Mouse (Mus musculus) intestine, embryonic 14.5 days (tissue): ENCODE results near the gene Cacna1c. TPM values are rescaled to one million over a fixed set of nuclear protein-coding genes. Genes with fewer than 3 reads are reported as not detected.

Experiments
- ATAC-seq: fragments of 200-750 bp; cut with Nextera tagmentation; replicated peaks from 2 replicates; pipeline ENCODE4 v1.8.0; 2017; ENCODE audit warnings: low read depth, moderate number of reproducible peaks, moderate TSS enrichment, moderate library complexity; ENCODE audit not compliant: low FRiP score, low TSS enrichment
- DNase-seq: peaks from one replicate; pipeline ENCODE4 v3.0.0-alpha.2; 2018; ENCODE audit warnings: low spot score
- H3K27ac ChIP-seq: fragments of 300-500 bp; sonication (generic); 2 replicates; pipeline ENCODE4 v1.5.1; 2014; ENCODE audit warnings: low read depth, mild to moderate bottlenecking, control low read depth
- H3K27me3 ChIP-seq: fragments of 300-500 bp; sonication (generic); replicated peaks from 2 replicates; pipeline ENCODE4 v1.6.1; 2014; ENCODE audit warnings: low read length, control low read depth; ENCODE audit not compliant: control insufficient read depth, insufficient read depth
- H3K36me3 ChIP-seq: fragments of 300-500 bp; sonication (generic); 2 replicates; pipeline ENCODE4 v1.6.1; 2014; ENCODE audit warnings: low read length, control low read depth; ENCODE audit not compliant: control insufficient read depth, insufficient read depth
- H3K4me1 ChIP-seq: fragments of 300-500 bp; sonication (generic); replicated peaks from 2 replicates; pipeline ENCODE4 v1.6.1; 2014; ENCODE audit warnings: low read length, control low read depth, mixed read lengths; ENCODE audit not compliant: control insufficient read depth, insufficient read depth
- H3K4me2 ChIP-seq: fragments of 300-500 bp; sonication (generic); 2 replicates; pipeline ENCODE4 v1.6.1; 2014; ENCODE audit warnings: low read length
- H3K4me3 ChIP-seq: fragments of 300-500 bp; sonication (generic); 2 replicates; pipeline ENCODE4 v1.5.1; 2014; ENCODE audit warnings: low read depth, low read length, control low read depth, mixed read lengths
- H3K9ac ChIP-seq: fragments of 300-500 bp; sonication (generic); 2 replicates; pipeline ENCODE4 v1.6.1; 2014; ENCODE audit warnings: mild to moderate bottlenecking, low read length
- H3K9me3 ChIP-seq: fragments of 300-500 bp; sonication (generic); 2 replicates; pipeline ENCODE4 v1.6.1; 2016; ENCODE audit warnings: low read length, control low read depth; ENCODE audit not compliant: control insufficient read depth
- WGBS: fragments of 180-500 bp; shearing (Covaris S2); extraction: QIAGEN DNeasy Blood & Tissue Kit; methylation state at CpG from one replicate; pipeline ENCODE4 v1.1.7; 2014; 5-methylcytosine and 5-hydroxymethylcytosine counted together
- polyA plus RNA-seq: library from polyadenylated mRNA; unstranded; fragments of >200 nt; fragmentation: Nextera tagmentation; extraction: Ambion mirVana; gene quantifications from 2 replicates; pipeline ENCODE4 v1.2.1, GENCODE M21; 2014

The Cacna1c gene
- polyA plus RNA-seq, 1 experiment from 2014 or later = 6.5 TPM

DNA sequence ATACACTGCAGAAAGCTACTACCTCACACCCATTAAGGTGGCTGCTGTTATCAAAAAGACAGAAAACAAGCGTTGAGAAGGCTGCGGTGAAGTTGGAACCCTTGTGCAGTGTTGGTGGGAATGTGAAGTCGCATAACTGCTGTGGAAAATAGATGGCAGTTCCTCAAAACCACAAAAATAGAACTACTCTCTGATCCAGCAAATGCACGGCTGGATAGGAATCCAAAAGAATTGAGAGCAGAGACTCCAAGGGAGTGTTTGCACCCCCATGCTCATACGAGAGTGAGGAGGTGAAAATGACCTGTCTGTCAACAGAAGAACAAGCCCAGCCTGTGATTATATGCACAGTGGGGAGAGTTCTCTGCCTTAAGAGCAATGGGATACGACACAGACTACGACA, 123.4 kb downstream of the Cacna1c start:
- Histone ChIP-seq H3K4me2 (no peak overlapping the region), H3K36me3 (no peaks in the 10 kb centered on the region), H3K4me3 (no peak overlapping the region), H3K4me1 (no peaks in the 10 kb centered on the region), H3K9ac (no peak overlapping the region), H3K27ac (no peak overlapping the region), H3K27me3 (no peaks in the 10 kb centered on the region), H3K9me3 (no peaks in the 10 kb centered on the region)
- ATAC-seq (no peak), DNase-seq (no peak)
- WGBS = 67% methylated on average over 7 of the region's 7 CpGs

DNA sequence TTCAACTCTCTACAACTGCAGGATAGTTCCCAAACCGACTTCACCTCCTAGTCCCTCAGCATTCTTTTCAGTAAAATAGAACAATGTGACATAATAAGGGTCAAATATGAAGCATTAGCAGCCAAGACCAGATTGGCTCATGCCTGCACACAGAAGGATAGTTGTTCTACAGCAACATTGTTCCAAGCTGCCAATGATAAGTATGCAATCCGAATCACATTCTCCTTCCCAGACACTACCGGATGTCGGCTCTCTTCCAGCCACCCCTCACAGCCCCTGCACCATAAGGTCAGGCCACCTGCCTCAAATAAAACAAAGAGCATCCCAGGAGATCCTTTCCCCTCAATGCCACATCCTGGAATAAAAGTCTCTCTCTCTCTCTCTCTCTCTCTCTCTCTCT, 125.4 kb downstream of the Cacna1c start:
- H3K4me2 ChIP-seq = no peak overlapping the region
- no peaks in the 10 kb centered on the region for H3K9me3 ChIP-seq
- no peaks in the 10 kb centered on the region for H3K36me3 ChIP-seq
- DNase-seq (no peak), ATAC-seq (no peak)
- no peak overlapping the region for H3K4me3 ChIP-seq
- 84% methylated on average over 4 of the region's 4 CpGs for whole genome bisulfite sequencing
- H3K27me3 ChIP-seq = no peaks in the 10 kb centered on the region
- no peak overlapping the region for H3K27ac ChIP-seq
- no peak overlapping the region for H3K9ac ChIP-seq
- H3K4me1 ChIP-seq = no peaks in the 10 kb centered on the region

DNA sequence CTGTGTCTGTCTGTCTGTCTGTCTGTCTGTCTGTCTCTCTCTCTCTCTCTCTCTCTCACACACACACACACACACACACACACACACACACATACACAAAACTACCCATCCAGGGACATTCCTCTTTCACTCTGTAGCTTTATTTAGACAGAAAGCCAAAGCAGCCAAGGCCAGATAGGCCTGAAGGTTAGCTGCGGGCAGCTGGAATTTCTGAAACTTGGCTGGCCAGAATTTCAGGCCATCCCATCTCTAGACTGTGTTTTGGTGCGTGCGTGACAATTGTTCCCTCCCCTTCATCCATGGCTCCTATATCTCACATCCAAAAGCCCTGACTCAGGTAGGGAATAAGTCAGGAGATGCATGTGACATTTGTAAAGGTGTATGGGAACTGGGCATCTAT, 125.9 kb downstream of the Cacna1c start:
- 83% methylated on average over 3 of the region's 3 CpGs for whole genome bisulfite sequencing
- ATAC-seq = no peak

DNA sequence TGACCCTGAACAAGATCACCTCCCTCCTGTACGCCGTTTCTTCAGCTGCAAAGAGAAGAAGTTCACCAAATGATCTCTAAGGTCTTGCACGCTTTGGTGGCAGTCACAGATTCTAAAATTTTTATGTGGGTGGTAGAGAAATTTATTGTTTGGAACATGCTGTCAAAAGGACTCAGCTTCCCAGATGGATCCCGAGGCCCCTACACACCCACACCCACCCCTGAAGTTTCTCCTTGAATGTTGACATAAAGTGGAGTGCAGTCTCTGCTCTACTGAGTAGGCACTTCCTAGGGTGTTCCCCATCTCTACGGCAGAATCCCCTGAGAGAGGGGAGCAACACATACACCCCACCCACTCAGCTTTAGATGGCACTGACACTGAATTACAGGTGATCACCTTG, 127.1 kb downstream of the Cacna1c start:
- DNase-seq = no peak
- 70% methylated on average over 5 of the region's 5 CpGs for WGBS
- Histone ChIP-seq H3K9me3 (no peaks in the 10 kb centered on the region), H3K36me3 (no peaks in the 10 kb centered on the region), H3K27ac (no peak overlapping the region), H3K9ac (no peak overlapping the region), H3K4me1 (no peaks in the 10 kb centered on the region), H3K27me3 (no peaks in the 10 kb centered on the region), H3K4me2 (no peak overlapping the region), H3K4me3 (no peak overlapping the region)
- no peak for ATAC-seq

More for the DNA sequence above, 125.9 kb downstream of the Cacna1c start:
- no peaks in the 10 kb centered on the region for H3K27me3 ChIP-seq
- no peaks in the 10 kb centered on the region for H3K9me3 ChIP-seq
- H3K27ac ChIP-seq = no peak overlapping the region
- no peak overlapping the region for H3K9ac ChIP-seq
- H3K4me1 ChIP-seq = no peaks in the 10 kb centered on the region
- no peak overlapping the region for H3K4me3 ChIP-seq
- no peaks in the 10 kb centered on the region for H3K36me3 ChIP-seq
- H3K4me2 ChIP-seq = no peak overlapping the region
- no peak for DNase-seq

DNA sequence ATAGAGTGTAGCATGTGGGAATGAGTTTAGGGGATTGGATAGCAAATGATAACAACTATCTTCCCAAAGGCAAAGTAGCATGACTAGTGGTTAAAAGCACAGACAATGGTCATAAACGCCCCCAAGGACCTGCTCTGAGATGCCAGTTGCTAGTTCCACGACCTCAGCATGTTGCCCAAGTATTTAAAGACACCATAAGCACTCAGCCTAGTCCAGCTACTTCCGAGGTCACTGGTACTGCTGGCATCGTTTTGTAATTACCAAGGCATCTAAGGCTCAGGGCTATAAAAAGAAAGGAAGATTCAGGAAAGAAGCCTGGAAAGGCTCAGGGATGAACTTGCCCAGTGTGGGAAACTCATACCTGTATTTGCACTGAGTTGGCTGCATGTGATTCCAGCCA, 127.6 kb downstream of the Cacna1c start:
- Histone ChIP-seq H3K4me2 (no peak overlapping the region), H3K9me3 (no peaks in the 10 kb centered on the region), H3K36me3 (no peaks in the 10 kb centered on the region), H3K27ac (no peak overlapping the region), H3K9ac (no peak overlapping the region), H3K4me1 (no peaks in the 10 kb centered on the region), H3K27me3 (no peaks in the 10 kb centered on the region), H3K4me3 (no peak overlapping the region)
- 75% methylated on average over 4 of the region's 4 CpGs for WGBS
- DNase-seq (no peak), ATAC-seq (no peak)

DNA sequence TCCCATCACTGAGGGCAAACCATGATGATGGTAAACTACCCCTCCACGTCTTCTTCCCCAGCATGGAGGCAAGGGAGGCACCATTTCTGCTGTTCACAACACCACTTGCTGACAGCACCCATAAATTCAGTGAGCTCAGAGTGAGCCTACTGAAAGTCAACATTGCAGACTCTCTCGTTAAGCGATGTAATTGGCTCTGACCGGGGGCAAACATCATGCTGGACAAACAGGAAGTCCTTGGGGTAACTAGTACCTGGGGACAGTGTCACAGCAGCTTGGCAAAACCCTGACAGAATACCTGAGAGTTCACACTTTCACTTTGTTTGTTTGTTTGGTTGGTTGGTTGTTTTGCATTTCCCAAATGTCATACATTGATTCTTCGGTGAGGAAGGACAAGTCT, 131.3 kb downstream of the Cacna1c start:
- Histone ChIP-seq H3K27me3 (no peaks in the 10 kb centered on the region), H3K36me3 (no peaks in the 10 kb centered on the region), H3K4me3 (no peak overlapping the region), H3K9me3 (no peaks in the 10 kb centered on the region), H3K9ac (no peak overlapping the region), H3K4me1 (no peaks in the 10 kb centered on the region), H3K4me2 (no peak overlapping the region), H3K27ac (no peak overlapping the region)
- DNase-seq = no peak
- WGBS = 70% methylated on average over 5 of the region's 5 CpGs
- no peak for ATAC-seq

DNA sequence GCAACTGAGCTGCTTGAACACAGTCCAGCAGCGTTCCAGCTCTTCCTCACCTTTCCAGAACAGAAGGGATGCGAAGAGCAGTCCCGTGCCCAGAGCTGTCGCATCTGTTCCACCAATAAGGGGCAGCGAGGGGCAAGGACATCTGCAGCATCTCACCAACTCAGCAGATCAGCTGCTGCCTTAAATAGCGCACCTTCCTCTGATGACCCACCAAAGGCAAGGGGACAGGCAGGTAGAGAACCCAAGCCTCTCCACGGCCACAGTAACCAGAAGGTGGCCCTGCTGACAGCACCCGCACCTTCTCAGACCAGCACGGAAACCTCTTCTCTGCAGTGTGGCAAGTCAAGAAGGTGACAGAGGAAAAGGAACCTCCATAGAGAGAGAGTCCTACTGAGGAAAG, 131.8 kb downstream of the Cacna1c start:
- H3K9me3 ChIP-seq = no peaks in the 10 kb centered on the region
- peaks cover 4% of the 10 kb centered on the region; the same call in 1 of the 2 replicates for H3K27me3 ChIP-seq
- no peak overlapping the region for H3K9ac ChIP-seq
- H3K4me3 ChIP-seq = no peak overlapping the region
- no peaks in the 10 kb centered on the region for H3K4me1 ChIP-seq
- ATAC-seq = no peak
- 85% methylated on average over 9 of the region's 9 CpGs for WGBS
- no peak overlapping the region for H3K27ac ChIP-seq
- DNase-seq = no peak
- no peak overlapping the region for H3K4me2 ChIP-seq
- no peaks in the 10 kb centered on the region for H3K36me3 ChIP-seq

DNA sequence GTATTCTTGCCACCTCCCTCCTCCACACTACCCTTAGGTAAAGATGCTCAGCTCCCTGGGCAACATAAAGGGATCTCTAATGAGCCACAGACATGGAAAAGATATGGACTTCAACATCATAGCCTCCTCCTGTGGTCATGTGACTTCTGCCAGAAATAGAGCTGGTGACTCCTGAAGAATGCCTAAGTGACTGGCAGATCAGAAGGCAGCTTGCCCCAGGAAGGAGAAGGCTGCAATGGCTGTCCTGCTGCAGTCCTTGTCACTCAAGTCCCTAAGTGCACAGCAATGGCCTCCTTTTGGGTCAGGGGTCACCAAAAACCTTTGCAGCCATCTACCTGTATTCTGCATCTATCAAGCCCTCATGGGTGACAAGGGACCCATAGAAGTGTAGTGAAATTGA, 133.5 kb downstream of the Cacna1c start:
- Histone ChIP-seq H3K4me1 (no peaks in the 10 kb centered on the region), H3K27ac (no peak overlapping the region), H3K9me3 (no peaks in the 10 kb centered on the region), H3K27me3 (peaks cover 8% of the 10 kb centered on the region; the same call in 1 of the 2 replicates), H3K9ac (no peak overlapping the region), H3K4me2 (no peak overlapping the region), H3K4me3 (no peak overlapping the region), H3K36me3 (no peaks in the 10 kb centered on the region)
- no peak for DNase-seq
- no peak for ATAC-seq

DNA sequence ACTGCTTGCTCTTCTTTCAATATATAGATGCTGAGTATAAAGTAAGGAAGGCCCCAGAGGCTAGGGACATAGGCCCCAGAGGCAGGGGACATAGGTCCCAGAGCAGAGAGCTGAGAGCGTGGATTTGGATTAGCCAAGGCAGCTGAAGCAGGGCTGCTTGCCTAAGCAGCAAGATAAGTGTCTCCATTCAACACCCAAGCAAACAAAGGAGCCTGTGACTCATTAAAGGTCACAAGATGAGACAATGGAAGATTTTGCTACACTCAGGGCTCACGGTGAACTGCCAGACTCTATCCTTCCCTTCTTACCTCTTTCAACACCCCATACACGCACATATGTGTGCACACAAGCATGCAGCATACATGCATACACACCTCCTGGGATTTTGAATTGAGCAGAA, 137.3 kb downstream of the Cacna1c start:
- H3K36me3 ChIP-seq = no peaks in the 10 kb centered on the region
- H3K9ac ChIP-seq = no peak overlapping the region
- H3K4me2 ChIP-seq = no peak overlapping the region
- 62% methylated on average over 3 of the region's 3 CpGs for WGBS
- no peak overlapping the region for H3K27ac ChIP-seq
- no peaks in the 10 kb centered on the region for H3K4me1 ChIP-seq
- H3K4me3 ChIP-seq = no peak overlapping the region
- H3K27me3 ChIP-seq = peaks cover 20% of the 10 kb centered on the region; the same call in 1 of the 2 replicates
- no peaks in the 10 kb centered on the region for H3K9me3 ChIP-seq
- ATAC-seq (no peak), DNase-seq (no peak)
